Mouse (Mus musculus): ENCODE results near the gene Slc15a5. TPM values are rescaled to one million over a fixed set of nuclear protein-coding genes. Genes with fewer than 3 reads are reported as not detected.
"Not testable (repeated sequence)": the region's sequence is repeated elsewhere in the genome, so short reads cannot be mapped to it uniquely, and the experiment has no call there.

The Slc15a5 gene
- polyA plus RNA-seq (2016; fragmentation: Nextera tagmentation; extraction: Ambion mirVana) = not detected in 2 replicates

DNA sequence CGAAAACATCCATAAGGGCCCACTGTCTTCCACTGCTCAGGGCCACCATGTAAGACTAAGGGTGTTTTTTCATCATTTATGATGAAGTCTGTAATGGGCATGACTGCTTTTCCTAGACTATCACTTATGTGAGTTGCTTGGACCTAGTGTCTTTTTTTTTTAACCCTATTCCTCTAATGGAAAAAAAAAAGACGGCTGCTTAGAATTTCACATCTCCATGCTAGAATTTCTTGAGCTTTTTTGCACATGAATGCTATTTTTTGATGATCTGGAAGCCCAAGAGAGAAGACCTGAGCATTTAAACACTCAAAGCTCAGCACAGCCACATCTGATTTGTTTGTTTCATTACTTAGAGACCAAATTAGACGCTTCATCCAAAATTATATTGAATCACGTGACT lies at the start of gene Slc15a5:
Slc15a5 (minus strand) TSS at position 101 of the 400 bp plus-strand sequence.
- DNase-seq (ENCODE audit: low spot score) = no peak
- 87% methylated on average over 4 of the region's 4 CpGs for WGBS

DNA sequence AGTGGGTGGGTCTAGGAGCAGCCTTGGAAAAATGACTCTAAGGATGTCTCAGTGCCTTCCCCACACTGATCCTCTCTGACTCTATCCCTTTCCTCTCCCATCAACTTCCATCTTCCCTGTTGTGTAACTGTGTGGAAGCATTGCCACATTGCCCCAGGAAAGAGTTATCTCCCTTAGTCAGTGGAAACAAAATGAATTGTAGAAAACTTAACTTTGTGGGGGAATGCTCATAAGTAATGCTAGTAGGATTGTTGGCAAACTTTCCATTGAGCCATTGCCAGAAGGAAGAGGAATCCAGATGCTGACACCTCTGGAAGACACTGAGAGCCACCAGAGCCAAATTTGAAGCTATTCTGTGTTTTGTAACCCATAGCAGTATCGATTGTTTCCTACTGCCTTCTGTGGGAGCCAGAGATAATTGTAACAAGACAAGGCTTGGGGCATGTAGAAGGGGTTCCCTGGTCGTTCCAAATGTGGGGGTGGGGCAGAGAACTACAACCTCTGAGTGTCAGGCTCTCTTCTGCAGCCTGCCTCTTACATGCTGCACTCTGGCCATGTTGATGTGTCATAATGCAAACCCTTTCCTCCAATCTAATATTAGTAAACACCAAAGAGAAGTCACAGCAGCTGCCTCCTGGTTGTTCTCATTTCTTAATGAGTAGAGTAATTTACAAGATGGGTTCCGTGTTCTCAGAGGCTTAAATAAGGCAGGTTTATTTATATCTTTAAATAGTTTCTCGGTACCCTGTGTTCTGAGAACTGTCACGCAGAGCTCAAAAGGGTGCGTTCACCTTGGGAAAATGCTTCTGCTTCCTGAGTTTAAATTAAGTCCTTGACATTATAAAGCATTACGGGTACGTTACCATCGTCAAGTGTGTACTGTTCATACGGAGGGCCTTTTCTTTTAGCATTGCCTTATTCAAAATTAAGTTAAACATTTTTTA lies 48.9 kb upstream of the Slc15a5 start:
- H3K27ac ChIP-seq = no peak overlapping the region
- DNase-seq (ENCODE audit: low spot score) = no peak
- 77% methylated on average over 10 of the region's 10 CpGs for WGBS
- H3K36me3 ChIP-seq = no peaks in the 10 kb centered on the region
- no peaks in the 10 kb centered on the region for H3K27me3 ChIP-seq (ENCODE audit: insufficient read depth, poor library complexity, severe bottlenecking)
- H3K9me3 ChIP-seq = no peaks in the 10 kb centered on the region
- H3K4me1 ChIP-seq = no peaks in the 10 kb centered on the region
- H3K4me3 ChIP-seq = no peak overlapping the region

More for the DNA sequence above, at the start of gene Slc15a5:
- H3K9me3 ChIP-seq = no peaks in the 10 kb centered on the region
- no peaks in the 10 kb centered on the region for H3K4me1 ChIP-seq
- H3K27me3 ChIP-seq (ENCODE audit: insufficient read depth, poor library complexity, severe bottlenecking) = no peaks in the 10 kb centered on the region
- no peak within 1 kb of the TSS for H3K4me3 ChIP-seq
- H3K27ac ChIP-seq = no peak within 1 kb of the TSS
- H3K36me3 ChIP-seq = no peaks in the 10 kb centered on the region

DNA sequence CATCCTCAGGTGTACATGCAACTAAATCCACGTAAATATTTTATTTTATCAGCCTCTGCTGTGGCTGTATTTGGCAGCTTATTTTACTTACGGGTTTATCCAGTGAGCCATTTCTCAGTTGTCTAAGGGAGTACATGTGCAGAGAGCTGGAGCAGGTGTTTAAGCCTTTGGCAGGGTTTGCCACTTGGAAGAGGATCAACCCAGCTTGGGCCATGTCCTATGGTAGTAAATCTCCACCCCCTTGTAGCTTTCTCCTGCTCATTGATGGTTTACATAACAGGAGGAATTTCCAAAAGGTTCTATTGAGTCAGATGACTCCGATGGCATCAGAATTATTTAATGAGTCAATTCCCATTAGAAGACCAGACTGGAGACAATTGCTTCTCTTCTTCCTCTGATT lies 37.8 kb upstream of the Slc15a5 start:
- Histone ChIP-seq H3K9me3 (no peaks in the 10 kb centered on the region), H3K27me3 (ENCODE audit: insufficient read depth, poor library complexity, severe bottlenecking) (no peaks in the 10 kb centered on the region), H3K4me3 (no peak overlapping the region), H3K4me1 (no peaks in the 10 kb centered on the region), H3K36me3 (no peaks in the 10 kb centered on the region), H3K27ac (no peak overlapping the region)
- WGBS = 81% methylated on average over 3 of the region's 3 CpGs
- no peak for DNase-seq (ENCODE audit: low spot score)

DNA sequence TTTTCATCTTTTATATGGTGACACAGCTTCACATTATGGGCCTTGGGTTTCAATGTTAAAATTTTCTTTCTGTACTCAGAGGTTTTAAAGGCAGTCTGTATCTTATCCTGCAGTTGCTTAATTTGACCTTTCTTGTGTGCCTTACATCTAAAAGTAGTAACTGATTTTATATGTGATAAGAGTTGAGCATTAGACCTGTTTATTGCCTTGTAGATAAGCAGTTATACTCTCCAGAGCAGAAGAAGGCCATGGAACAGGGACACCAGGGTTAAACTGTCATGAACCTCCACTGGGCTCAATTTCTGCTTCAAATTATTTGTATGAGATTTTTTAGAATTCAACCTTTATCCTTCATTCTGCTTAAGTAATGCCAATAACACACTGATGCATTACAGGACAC lies 24.8 kb upstream of the Slc15a5 start:
- no peaks in the 10 kb centered on the region for H3K36me3 ChIP-seq
- H3K9me3 ChIP-seq = no peaks in the 10 kb centered on the region
- no peak for DNase-seq (ENCODE audit: low spot score)
- no peak overlapping the region for H3K27ac ChIP-seq
- no peaks in the 10 kb centered on the region for H3K4me1 ChIP-seq
- H3K4me3 ChIP-seq = no peak overlapping the region
- no peaks in the 10 kb centered on the region for H3K27me3 ChIP-seq (ENCODE audit: insufficient read depth, poor library complexity, severe bottlenecking)

- WGBS = 71% methylated on average over 7 of the region's 7 CpGs
- Histone ChIP-seq H3K36me3 (no peaks in the 10 kb centered on the region), H3K27ac (no peak overlapping the region), H3K9me3 (no peaks in the 10 kb centered on the region), H3K4me1 (no peaks in the 10 kb centered on the region), H3K27me3 (ENCODE audit: insufficient read depth, poor library complexity, severe bottlenecking) (no peaks in the 10 kb centered on the region), H3K4me3 (no peak overlapping the region)
- no peak for DNase-seq (ENCODE audit: low spot score)
These were observed 23.2 kb upstream of the Slc15a5 start for GRCm38 (mm10) chr6:138102940-138103339.

DNA sequence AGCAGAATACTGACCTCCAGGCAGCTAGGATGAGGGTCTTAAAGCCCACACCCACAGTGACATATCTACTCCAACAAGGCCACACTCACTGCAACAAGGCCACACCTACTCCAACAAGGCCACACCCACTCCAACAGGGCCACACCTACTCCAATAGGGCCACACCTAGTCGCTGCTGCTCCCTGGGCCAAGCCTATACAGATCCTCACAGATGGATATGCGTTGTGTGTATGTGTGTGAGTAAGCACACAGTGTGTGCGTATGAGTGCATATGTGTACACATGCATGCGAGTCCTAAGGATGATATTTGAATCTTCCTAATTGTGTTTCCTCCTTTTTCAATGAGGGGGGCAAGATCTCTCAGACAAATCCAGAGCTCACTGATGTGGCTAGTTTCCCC lies 22.1 kb upstream of the Slc15a5 start:
- H3K36me3 ChIP-seq = no peaks in the 10 kb centered on the region
- no peaks in the 10 kb centered on the region for H3K4me1 ChIP-seq
- no peaks in the 10 kb centered on the region for H3K27me3 ChIP-seq (ENCODE audit: insufficient read depth, poor library complexity, severe bottlenecking)
- WGBS = 83% methylated on average over 4 of the region's 4 CpGs
- no peak overlapping the region for H3K4me3 ChIP-seq
- H3K9me3 ChIP-seq = no peaks in the 10 kb centered on the region
- H3K27ac ChIP-seq = no peak overlapping the region
- no peak for DNase-seq (ENCODE audit: low spot score)

GRCm38 (mm10) chr6:138099646-138100045 lies 19.9 kb upstream of the Slc15a5 start:
- H3K9me3 ChIP-seq = no peaks in the 10 kb centered on the region

DNA sequence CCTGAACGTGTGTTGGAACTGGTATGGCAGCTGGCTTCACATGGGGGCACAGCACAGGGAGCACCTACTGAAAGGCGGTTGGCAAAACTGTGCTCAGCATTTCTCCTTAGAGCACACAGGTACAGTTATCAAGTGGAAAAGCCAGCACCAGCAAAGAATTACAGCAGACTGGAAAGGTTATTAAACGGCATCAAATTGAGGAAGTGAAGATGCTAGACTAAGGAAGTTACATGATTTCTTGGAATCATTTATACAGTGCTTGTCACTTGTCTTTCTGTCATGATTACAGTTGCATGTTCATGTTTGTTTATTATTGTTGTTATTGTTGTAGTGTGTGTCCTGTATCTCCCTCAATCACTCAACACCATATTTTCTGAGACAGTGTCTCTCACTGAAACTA lies 15.3 kb upstream of the Slc15a5 start:
- no peak overlapping the region for H3K4me3 ChIP-seq
- H3K27me3 ChIP-seq (ENCODE audit: insufficient read depth, poor library complexity, severe bottlenecking) = no peaks in the 10 kb centered on the region
- no peaks in the 10 kb centered on the region for H3K4me1 ChIP-seq
- no peak for DNase-seq (ENCODE audit: low spot score)
- no peaks in the 10 kb centered on the region for H3K36me3 ChIP-seq
- no peaks in the 10 kb centered on the region for H3K9me3 ChIP-seq
- WGBS = 84% methylated on average over 3 of the region's 3 CpGs
- no peak overlapping the region for H3K27ac ChIP-seq

More at GRCm38 (mm10) chr6:138099646-138100045, 19.9 kb upstream of the Slc15a5 start:
- H3K27ac ChIP-seq = no peak overlapping the region
- no peak overlapping the region for H3K4me3 ChIP-seq
- no peaks in the 10 kb centered on the region for H3K4me1 ChIP-seq
- H3K36me3 ChIP-seq = no peaks in the 10 kb centered on the region
- H3K27me3 ChIP-seq (ENCODE audit: insufficient read depth, poor library complexity, severe bottlenecking) = no peaks in the 10 kb centered on the region
- 70% methylated on average over 3 of the region's 3 CpGs for WGBS
- DNase-seq (ENCODE audit: low spot score) = no peak

GRCm38 (mm10) chr6:138092432-138092831 lies 12.7 kb upstream of the Slc15a5 start:
- Histone ChIP-seq H3K9me3 (no peaks in the 10 kb centered on the region), H3K4me3 (no peak overlapping the region), H3K27me3 (ENCODE audit: insufficient read depth, poor library complexity, severe bottlenecking) (no peaks in the 10 kb centered on the region), H3K36me3 (no peaks in the 10 kb centered on the region), H3K27ac (no peak overlapping the region), H3K4me1 (no peaks in the 10 kb centered on the region)
- WGBS = 81% methylated on average over 7 of the region's 7 CpGs
- no peak for DNase-seq (ENCODE audit: low spot score)

- Histone ChIP-seq H3K4me1 (no peaks in the 10 kb centered on the region), H3K4me3 (no peak overlapping the region), H3K27ac (no peak overlapping the region), H3K9me3 (no peaks in the 10 kb centered on the region), H3K27me3 (ENCODE audit: insufficient read depth, poor library complexity, severe bottlenecking) (no peaks in the 10 kb centered on the region), H3K36me3 (no peaks in the 10 kb centered on the region)
- WGBS = 57% methylated on average over 8 of the region's 8 CpGs
- DNase-seq (ENCODE audit: low spot score) = no peak
These were observed 9.4 kb upstream of the Slc15a5 start for GRCm38 (mm10) chr6:138089084-138089483.

DNA sequence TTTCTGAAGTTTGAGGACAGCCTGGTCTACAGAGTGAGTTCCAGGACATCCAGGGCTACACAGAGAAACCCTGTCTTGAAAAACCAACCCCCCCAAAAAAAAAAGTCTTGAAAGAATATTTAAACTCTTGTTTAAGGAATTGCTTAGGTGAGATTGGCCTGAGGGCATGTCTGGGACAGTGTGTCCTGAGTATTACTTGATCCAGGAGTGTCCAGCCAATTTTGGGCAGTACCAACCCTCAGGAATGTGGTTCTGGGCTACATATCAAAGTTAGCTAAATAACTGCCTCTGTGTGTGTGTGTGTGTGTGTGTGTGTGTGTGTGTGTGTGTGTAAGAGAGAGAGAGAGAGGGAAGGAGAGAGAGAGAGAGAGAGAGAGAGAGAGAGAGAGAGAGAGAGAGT lies 6.7 kb upstream of the Slc15a5 start:
- H3K27ac ChIP-seq; H3K4me1 ChIP-seq; H3K27me3 ChIP-seq (ENCODE audit: insufficient read depth, poor library complexity, severe bottlenecking); H3K4me3 ChIP-seq; DNase-seq (ENCODE audit: low spot score); H3K9me3 ChIP-seq; H3K36me3 ChIP-seq: not testable (repeated sequence)

GRCm38 (mm10) chr6:138080778-138081549 lies 1.2 kb upstream of the Slc15a5 start:
- WGBS = 87% methylated on average over 6 of the region's 6 CpGs
- no peak for DNase-seq (ENCODE audit: low spot score)

More at GRCm38 (mm10) chr6:138080778-138081549, 1.2 kb upstream of the Slc15a5 start:
- no peak overlapping the region for H3K4me3 ChIP-seq
- no peaks in the 10 kb centered on the region for H3K27me3 ChIP-seq (ENCODE audit: insufficient read depth, poor library complexity, severe bottlenecking)
- H3K4me1 ChIP-seq = no peaks in the 10 kb centered on the region
- H3K9me3 ChIP-seq = no peaks in the 10 kb centered on the region
- H3K27ac ChIP-seq = no peak overlapping the region
- no peaks in the 10 kb centered on the region for H3K36me3 ChIP-seq

Measured in heart, embryonic 10.5 days (tissue).